Mouse (Mus musculus): ENCODE results near the gene Gipr. TPM values are rescaled to one million over a fixed set of nuclear protein-coding genes. Genes with fewer than 3 reads are reported as not detected.

The Gipr gene
- polyA plus RNA-seq, 1 experiment from 2014 or later: 0.26 TPM

DNA sequence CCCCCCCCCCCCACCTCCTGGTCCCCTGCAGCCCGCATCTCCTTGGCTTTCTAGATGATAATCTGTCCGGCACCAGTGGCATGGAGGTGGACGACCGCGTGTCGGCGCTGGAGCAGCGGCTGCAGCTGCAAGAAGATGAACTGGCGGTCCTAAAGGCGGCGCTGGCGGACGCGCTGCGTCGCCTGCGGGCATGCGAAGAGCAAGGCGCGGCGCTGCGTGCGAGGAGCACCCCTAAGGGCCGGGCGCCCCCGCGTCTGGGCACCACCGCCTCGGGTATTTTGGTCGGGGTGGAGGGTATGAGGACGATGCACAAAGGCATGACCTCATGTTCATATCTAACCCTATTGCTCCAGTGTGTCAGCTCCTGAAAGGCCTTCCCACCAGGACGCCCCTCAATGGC is 13.2 kb upstream of the Gipr start:
- Histone ChIP-seq H3K36me3 (ENCODE audit: insufficient read depth) (no peaks in the 10 kb centered on the region; the same call in 1 of the 2 replicates), H3K4me2 (peak overlapping the region; percentile 48), H3K27me3 (ENCODE audit: insufficient read depth, low read length) (peaks cover 59% of the 10 kb centered on the region), H3K9ac (no peak overlapping the region), H3K9me3 (ENCODE audit: low read depth, low read length) (peaks cover 8% of the 10 kb centered on the region; the same call in 1 of the 2 replicates), H3K27ac (ENCODE audit: low read depth) (no peak overlapping the region), H3K4me1 (ENCODE audit: insufficient read depth) (no peaks in the 10 kb centered on the region; the same call in 1 of the 2 replicates), H3K4me3 (ENCODE audit: low read depth, low read length) (peak overlapping the region; percentile 14)
- DNase-seq (peak; percentile 82), ATAC-seq (ENCODE audit: insufficient read depth) (0 out of 2 replicates have a peak, but pooled peaks have one; percentile 0)
- peak; percentile 70 for TF ChIP-seq CTCF (IDR thresholded peaks at IDR 0.05; ENCODE audit: low read depth)
- WGBS: 1% methylated on average over 30 of the region's 32 CpGs

DNA sequence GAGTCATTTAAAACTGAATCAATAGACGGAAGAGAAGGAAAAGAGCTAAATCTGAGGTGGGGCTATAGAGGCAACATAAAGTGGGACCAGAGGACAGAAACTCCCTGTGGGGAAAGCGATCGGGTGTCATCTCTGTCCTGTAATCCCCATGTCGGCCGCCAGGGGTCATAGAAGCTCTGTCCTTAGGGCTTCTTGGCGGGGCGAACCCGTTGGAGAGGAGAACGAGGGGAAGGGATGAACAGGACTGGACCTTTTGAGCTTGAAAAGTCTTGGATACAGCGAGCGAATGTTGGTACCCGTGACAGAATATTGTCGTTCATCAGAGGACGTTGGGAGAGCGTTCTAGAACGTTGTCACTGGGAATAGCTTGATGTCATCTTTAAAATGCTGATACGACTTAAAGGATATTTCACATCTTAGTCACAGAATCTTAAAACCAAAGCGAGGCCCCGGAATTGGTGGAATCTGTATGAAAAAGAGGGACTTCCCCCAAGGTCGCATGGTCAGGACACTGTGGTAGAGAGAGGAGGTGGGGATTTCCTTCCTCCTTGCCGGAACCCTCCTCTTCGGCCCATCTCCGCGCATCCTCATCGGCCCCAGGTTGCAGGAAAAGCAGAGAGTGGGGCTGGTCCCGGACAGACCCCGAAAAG is 12.6 kb upstream of the Gipr start:
- peak; percentile 84 for DNase-seq
- H3K9me3 ChIP-seq (ENCODE audit: low read depth, low read length): peaks cover 8% of the 10 kb centered on the region; the same call in 1 of the 2 replicates

DNA sequence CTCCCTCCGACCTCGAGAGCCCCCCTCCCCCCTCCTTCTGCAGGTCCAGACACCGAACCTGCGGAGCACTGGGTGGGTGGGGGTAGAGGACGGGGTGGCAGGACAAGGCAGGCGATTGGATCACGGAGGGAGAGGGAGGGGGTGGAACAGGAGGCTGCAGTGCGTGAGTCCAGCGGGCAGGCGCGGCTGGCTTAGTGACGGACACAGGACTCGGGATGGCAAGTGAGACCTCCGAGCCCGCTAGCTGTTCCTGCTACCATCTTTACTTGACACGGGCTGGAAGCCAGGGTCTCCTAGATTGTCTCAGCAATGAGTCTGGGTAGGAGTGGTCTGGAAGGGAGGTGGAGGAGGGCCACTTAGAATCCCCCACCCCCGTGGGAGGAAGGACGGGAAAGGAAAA is 12.1 kb upstream of the Gipr start:
- Histone ChIP-seq H3K4me1 (ENCODE audit: insufficient read depth) (no peaks in the 10 kb centered on the region; the same call in 1 of the 2 replicates), H3K4me3 (ENCODE audit: low read depth, low read length) (no peak overlapping the region), H3K27ac (ENCODE audit: low read depth) (no peak overlapping the region), H3K9me3 (ENCODE audit: low read depth, low read length) (peaks cover 8% of the 10 kb centered on the region; the same call in 1 of the 2 replicates), H3K4me2 (no peak overlapping the region), H3K27me3 (ENCODE audit: insufficient read depth, low read length) (peaks cover 59% of the 10 kb centered on the region), H3K36me3 (ENCODE audit: insufficient read depth) (no peaks in the 10 kb centered on the region), H3K9ac (no peak overlapping the region)
- no peak for TF ChIP-seq CTCF (IDR thresholded peaks at IDR 0.05; ENCODE audit: low read depth)
- 11% methylated on average over 18 of the region's 18 CpGs for WGBS
- ATAC-seq (ENCODE audit: insufficient read depth) (no peak), DNase-seq (no peak)

More for the DNA sequence above, 12.6 kb upstream of the Gipr start:
- Histone ChIP-seq H3K27ac (ENCODE audit: low read depth) (no peak overlapping the region), H3K4me2 (peak overlapping the region; percentile 48), H3K4me1 (ENCODE audit: insufficient read depth) (no peaks in the 10 kb centered on the region; the same call in 1 of the 2 replicates), H3K4me3 (ENCODE audit: low read depth, low read length) (peak overlapping the region; percentile 14; the same call in 1 of the 2 replicates), H3K36me3 (ENCODE audit: insufficient read depth) (no peaks in the 10 kb centered on the region; the same call in 1 of the 2 replicates), H3K9ac (no peak overlapping the region), H3K27me3 (ENCODE audit: insufficient read depth, low read length) (peaks cover 59% of the 10 kb centered on the region)
- TF ChIP-seq CTCF (IDR thresholded peaks at IDR 0.05; ENCODE audit: low read depth): peak; percentile 90
- peak; percentile 2; the same call in 1 of the 2 replicates for ATAC-seq (ENCODE audit: insufficient read depth)
- 7% methylated on average over 27 of the region's 27 CpGs for WGBS

- 64% methylated on average over 7 of the region's 7 CpGs for WGBS
- no peak overlapping the region for H3K27ac ChIP-seq (ENCODE audit: low read depth)
- no peak for ATAC-seq (ENCODE audit: insufficient read depth)
- no peak overlapping the region for H3K9ac ChIP-seq
- TF ChIP-seq CTCF (IDR thresholded peaks at IDR 0.05; ENCODE audit: low read depth): no peak
- no peak for DNase-seq
- H3K9me3 ChIP-seq (ENCODE audit: low read depth, low read length): peaks cover 8% of the 10 kb centered on the region; the same call in 1 of the 2 replicates
- H3K27me3 ChIP-seq (ENCODE audit: insufficient read depth, low read length): peaks cover 59% of the 10 kb centered on the region
- no peaks in the 10 kb centered on the region for H3K36me3 ChIP-seq (ENCODE audit: insufficient read depth)
- H3K4me2 ChIP-seq: no peak overlapping the region
- H3K4me3 ChIP-seq (ENCODE audit: low read depth, low read length): no peak overlapping the region
- H3K4me1 ChIP-seq (ENCODE audit: insufficient read depth): peaks cover 6% of the 10 kb centered on the region; the same call in 1 of the 2 replicates
Observed at GRCm38 (mm10) chr7:19177216-19177615, 11.3 kb upstream of the Gipr start.

DNA sequence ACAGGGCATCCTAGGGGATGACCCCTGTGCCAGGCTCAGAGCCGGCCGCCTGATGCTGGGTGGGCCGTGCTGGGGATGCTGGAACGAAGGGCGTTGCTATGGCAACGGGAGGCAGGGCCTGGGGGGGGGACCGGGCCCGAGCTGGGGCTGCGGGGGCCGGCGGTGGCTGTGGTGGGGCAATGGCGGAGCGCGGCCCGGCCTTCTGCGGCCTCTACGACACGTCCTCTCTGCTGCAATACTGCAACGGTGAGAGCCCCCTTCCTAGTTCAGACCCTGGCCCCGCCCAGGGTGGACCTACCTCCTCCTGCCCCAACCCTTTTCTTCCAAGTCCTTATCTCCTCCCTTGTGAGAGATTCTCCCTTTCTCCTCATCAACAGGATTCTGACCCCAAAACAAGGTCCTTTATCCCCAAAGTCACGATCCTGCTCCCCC is 10.6 kb upstream of the Gipr start:
- H3K27ac ChIP-seq (ENCODE audit: low read depth): no peak overlapping the region
- peaks cover 59% of the 10 kb centered on the region for H3K27me3 ChIP-seq (ENCODE audit: insufficient read depth, low read length)
- no peak overlapping the region for H3K9ac ChIP-seq
- peak overlapping the region; percentile 32 for H3K4me2 ChIP-seq
- no peaks in the 10 kb centered on the region for H3K36me3 ChIP-seq (ENCODE audit: insufficient read depth)
- peaks cover 6% of the 10 kb centered on the region for H3K4me1 ChIP-seq (ENCODE audit: insufficient read depth)
- 3% methylated on average over 17 of the region's 21 CpGs for WGBS
- H3K9me3 ChIP-seq (ENCODE audit: low read depth, low read length): peaks cover 8% of the 10 kb centered on the region; the same call in 1 of the 2 replicates
- DNase-seq (no peak), ATAC-seq (ENCODE audit: insufficient read depth) (no peak)
- H3K4me3 ChIP-seq (ENCODE audit: low read depth, low read length): peak overlapping the region; percentile 21; the same call in 1 of the 2 replicates
- no peak for TF ChIP-seq CTCF (IDR thresholded peaks at IDR 0.05; ENCODE audit: low read depth)

DNA sequence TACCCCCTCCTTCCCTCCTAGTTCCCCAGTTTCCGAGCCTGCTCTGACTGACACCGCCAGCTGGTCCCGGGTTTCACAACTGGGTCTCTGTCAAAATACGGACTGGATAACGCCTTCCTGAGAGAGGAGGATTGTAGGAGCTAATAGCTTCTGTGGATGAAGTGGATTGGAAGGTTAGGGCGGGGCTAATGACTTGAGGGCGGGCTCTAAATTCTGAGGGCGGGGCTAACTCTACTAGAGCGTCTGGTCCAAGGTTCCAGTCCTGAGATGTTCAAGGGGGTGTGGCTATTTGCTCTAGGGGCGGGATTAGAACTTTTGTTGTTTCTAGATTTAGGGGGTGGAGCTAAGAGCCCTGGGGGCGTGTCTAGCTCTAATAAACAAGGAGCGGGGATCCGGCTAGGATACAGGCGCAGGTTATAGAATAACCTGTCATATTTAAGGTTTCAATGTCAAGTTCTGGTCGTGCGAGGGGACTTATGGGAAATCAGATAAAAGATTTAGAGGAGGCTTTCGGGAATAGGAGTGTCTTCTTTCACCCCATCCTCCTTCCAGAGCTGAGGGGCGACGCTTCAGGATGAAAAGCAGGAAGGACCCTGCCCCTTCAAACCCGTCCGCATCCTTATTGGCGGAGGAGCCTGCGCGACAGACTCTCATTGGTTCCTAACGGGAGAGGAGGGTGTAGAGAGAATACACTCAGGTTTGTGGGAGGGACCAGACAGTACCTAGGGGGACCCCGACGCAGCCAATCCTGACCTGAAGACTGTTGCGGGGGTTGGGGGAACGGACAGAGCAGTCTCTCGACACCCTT is 10.0 kb upstream of the Gipr start, which contains the start of gene Eml2:
Gene Eml2 (plus strand): TSS at position 714 of the 808 bp plus-strand sequence.
- no peak for TF ChIP-seq CTCF (IDR thresholded peaks at IDR 0.05; ENCODE audit: low read depth)
- peak within 1 kb of the TSS; percentile 21; the same call in 1 of the 2 replicates for H3K4me3 ChIP-seq (ENCODE audit: low read depth, low read length)
- peak; percentile 11; the same call in 1 of the 2 replicates for ATAC-seq (ENCODE audit: insufficient read depth)
- peaks cover 8% of the 10 kb centered on the region; the same call in 1 of the 2 replicates for H3K9me3 ChIP-seq (ENCODE audit: low read depth, low read length)
- peaks cover 58% of the 10 kb centered on the region for H3K27me3 ChIP-seq (ENCODE audit: insufficient read depth, low read length)
- H3K9ac ChIP-seq: no peak within 1 kb of the TSS
- H3K36me3 ChIP-seq (ENCODE audit: insufficient read depth): no peaks in the 10 kb centered on the region
- H3K27ac ChIP-seq (ENCODE audit: low read depth): no peak within 1 kb of the TSS
- peak; percentile 54 for DNase-seq
- H3K4me1 ChIP-seq (ENCODE audit: insufficient read depth): peaks cover 6% of the 10 kb centered on the region
- WGBS: under 1% methylated on average over 30 of the region's 30 CpGs
- peak within 1 kb of the TSS; percentile 32 for H3K4me2 ChIP-seq
